Comparison of ENCODE assay signal across 27 mouse cellular contexts in the genomic region with DNA sequence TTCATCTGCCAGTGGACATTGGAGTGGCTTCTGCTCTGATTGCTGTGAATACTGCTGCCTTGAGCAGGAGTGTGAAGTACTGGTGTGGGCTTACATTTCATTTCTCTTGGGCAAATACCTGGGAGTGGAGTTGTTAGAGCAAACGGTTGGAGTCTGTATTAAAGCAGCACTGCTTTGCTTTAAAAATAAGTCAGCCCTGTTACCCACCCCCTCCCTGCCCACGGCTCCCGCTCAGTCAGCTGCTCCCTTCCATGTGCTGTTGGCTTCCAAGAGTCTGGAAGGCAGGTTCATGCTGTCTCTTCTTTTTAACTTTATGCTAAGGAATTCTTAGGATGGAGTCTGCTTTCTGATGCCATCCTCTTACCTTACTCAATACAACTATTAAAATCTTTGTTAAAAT.
"Had no signal": no experiment of that assay in that cellular context is flagged by ENCODE, and none has a peak within 500 bp of the region (broad histone marks: within the 10 kb centered on the region; RNA-seq: fewer than 3 reads in every experiment).

No protein-coding gene starts in this region.

- H3K4me1 ChIP-seq: intestine, embryonic 15.5 days had no signal

- H3K9ac ChIP-seq: heart, embryonic 12.5 days; hindbrain, embryonic 12.5 days; hindbrain, embryonic 14.5 days; intestine, embryonic 15.5 days; kidney, embryonic 15.5 days; limb, embryonic 13.5 days; limb, embryonic 15.5 days; liver, embryonic 12.5 days; liver, embryonic 14.5 days had no signal

- H3K36me3 ChIP-seq: hindbrain, embryonic 12.5 days; intestine, embryonic 15.5 days had no signal

- H3K9me3 ChIP-seq: heart, embryonic 10.5 days; heart, embryonic 12.5 days; hindbrain, embryonic 10.5 days; hindbrain, embryonic 12.5 days; intestine, embryonic 15.5 days; kidney, embryonic 15.5 days; limb, embryonic 13.5 days; limb, embryonic 15.5 days; liver, embryonic 12.5 days had no signal

- H3K27ac ChIP-seq: gastrocnemius, adult 2 months; heart, embryonic 10.5 days; hindbrain, embryonic 10.5 days; hindbrain, embryonic 12.5 days; hindbrain, embryonic 14.5 days; intestine, embryonic 15.5 days; kidney, embryonic 15.5 days; kidney, postnatal 0 days; limb, embryonic 13.5 days; limb, embryonic 15.5 days; liver, embryonic 12.5 days; liver, embryonic 14.5 days had no signal

- ATAC-seq: hindbrain, embryonic 16.5 days; inflammation-experienced regulatory T-cells, adult 6 months; intestine, embryonic 15.5 days; intestine, postnatal 0 days; liver, embryonic 12.5 days had no signal

- H3K4me2 ChIP-seq: heart, embryonic 12.5 days; hindbrain, embryonic 12.5 days; hindbrain, embryonic 14.5 days; intestine, embryonic 15.5 days; kidney, embryonic 15.5 days; limb, embryonic 13.5 days; limb, embryonic 15.5 days; liver, embryonic 12.5 days had no signal

- DNase-seq: gastrocnemius, adult 2 months; gastrocnemius, postnatal 10 days; gastrocnemius, postnatal 25 days; heart, adult 18-20 months; heart, postnatal 10 days; heart, postnatal 4 days; kidney, adult 2 months; kidney, adult 9 months; kidney, postnatal 14 days; kidney, postnatal 36 days; layer of hippocampus, postnatal 36 days; left cerebral cortex, postnatal 4 days had no signal

- H3K27me3 ChIP-seq: heart, embryonic 12.5 days; hindbrain, embryonic 12.5 days; intestine, embryonic 15.5 days; kidney, embryonic 15.5 days; limb, embryonic 13.5 days; limb, embryonic 15.5 days; liver, embryonic 12.5 days had no signal

- H3K4me3 ChIP-seq: gastrocnemius, adult 2 months; heart, embryonic 10.5 days; heart, embryonic 12.5 days; hindbrain, embryonic 10.5 days; hindbrain, embryonic 12.5 days; intestine, embryonic 15.5 days; kidney, embryonic 15.5 days; limb, embryonic 13.5 days; limb, embryonic 15.5 days; liver, embryonic 12.5 days had no signal
